Mouse (Mus musculus): Measurements from ENCODE around the gene Esrp2.
A peak's percentile ranks its signal among the peaks of the same experiment; 100 is the strongest.

Esrp2 gene

DNA sequence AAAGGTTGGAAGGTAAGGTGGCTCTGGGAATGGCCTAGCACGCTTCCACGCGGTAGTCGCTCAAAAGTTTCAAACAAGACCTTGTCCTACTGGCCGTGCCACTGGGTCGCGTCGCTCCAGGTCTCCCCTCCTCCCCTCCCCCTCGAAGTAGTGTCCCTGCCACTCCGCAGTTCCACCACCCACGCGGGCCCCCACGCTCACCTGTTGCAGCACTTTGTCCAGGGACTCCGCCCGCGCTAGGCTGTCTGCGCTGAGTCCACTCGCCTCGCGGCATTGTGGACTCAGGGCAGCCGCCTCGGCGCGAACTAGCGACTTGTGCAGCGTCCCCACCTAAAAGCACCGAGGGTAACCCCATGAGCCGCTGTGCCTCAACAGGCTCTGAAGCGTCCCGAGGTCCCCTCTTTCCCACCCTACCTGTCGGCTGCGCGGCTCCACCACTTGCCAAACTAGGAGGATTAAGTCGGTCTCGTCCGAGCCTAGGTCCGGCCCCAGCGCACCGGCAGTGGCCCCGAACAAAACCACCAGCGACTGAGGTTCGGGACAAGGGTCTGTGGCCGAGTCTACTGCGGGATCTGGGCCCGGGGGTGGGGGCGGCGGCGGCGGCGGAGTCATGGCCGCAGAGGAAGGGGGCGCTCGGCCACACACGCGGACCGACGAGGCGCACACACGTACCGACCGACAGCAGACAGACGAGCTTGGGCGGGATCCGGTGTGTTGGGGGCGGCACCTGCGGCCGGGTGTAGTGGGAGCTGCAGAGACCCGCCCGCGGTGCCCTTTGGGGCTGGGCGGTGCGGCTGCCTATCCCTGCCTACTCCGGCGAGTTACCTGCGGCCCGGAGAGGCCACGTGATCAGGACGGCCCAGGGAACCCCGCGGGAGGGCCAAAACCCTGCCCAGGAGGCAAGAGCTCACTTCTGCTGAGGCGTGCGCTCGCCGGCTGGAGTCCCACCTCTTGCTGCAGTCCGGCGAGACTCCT lies at the start of gene Esrp2:
Gene Esrp2 (minus strand): TSS at position 819 of the 975 bp plus-strand sequence.
- peak; percentile 61 for DNase-seq (ENCODE audit: low spot score)

- no peak for DNase-seq (ENCODE audit: low spot score)
These were observed 49.6 kb upstream of the Esrp2 start for GRCm38 (mm10) chr8:106186394-106186793.

DNA sequence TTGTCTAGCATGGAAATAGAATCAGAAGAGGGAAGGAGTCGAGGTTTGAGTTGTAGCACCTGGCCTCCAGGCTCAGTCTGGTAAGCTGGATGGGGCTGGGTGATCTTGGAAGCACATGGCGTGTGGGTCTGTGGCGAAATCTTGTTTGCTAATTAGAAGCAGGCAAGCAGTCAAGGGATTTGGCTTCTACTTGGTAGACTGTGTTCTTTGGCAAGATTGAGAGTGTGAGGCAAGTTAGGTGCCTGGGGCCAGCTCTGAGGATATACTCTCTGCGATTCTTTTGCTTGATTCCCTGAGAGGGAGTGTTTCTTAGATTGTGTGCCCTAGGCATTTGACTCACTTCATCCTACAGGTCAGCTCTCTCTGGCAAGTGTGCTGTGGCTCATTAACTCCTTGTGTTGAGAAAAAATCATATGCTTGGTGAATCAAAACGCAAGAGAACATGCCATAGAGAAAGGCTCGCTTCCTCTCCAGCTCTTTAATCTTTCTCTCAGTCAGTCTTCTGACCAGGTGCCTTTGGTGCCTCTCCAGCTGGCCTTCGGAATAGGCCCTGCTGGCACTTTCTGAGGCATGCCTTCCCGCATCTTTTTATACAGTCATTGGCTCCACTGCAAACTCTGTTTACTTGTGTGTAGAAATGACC lies 49.0 kb upstream of the Esrp2 start:
- no peak for DNase-seq (ENCODE audit: low spot score)

DNA sequence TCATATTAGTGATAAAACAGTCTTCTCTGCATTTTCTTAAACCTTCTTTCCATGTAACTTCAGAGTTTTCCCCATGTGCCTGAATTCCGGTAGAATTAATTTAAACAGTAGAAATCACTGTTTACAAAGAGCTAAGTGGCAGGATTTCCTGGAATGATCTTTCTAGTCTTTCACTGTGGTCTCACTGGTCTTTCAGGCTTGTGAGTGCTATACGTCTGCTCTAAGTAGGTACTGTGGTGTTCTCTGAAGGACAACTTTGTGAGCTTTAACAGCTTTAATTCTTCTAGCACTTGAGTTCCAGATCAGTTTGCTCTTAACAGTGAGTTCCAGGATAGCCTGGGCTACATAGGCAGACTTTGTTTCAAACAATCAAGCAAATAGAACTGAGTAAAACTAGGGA lies 41.7 kb upstream of the Esrp2 start:
- no peak for DNase-seq (ENCODE audit: low spot score)

GRCm38 (mm10) chr8:106177594-106177993 lies 40.8 kb upstream of the Esrp2 start:
- DNase-seq (ENCODE audit: low spot score), result no peak

GRCm38 (mm10) chr8:106176891-106177290 lies 40.1 kb upstream of the Esrp2 start:
- DNase-seq (ENCODE audit: low spot score), result no peak

DNA sequence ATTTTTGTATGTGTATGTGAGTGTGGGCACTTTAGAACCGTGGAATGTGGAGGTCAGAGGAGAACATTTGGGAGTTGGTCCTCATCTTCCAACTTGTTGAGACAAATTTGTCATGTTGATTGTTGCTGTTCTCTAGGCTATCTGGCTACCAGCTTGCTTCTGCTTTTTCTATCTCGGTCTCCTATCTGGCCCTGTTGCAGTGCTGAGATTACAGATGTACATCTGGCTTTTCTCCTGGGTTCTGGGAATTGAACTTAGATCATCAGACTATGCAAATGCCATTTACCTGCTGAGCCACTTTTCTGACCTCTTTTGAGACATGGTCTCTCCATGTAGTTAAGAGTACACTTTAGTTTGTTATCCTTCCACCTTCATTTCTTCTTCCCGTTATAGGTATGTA lies 36.8 kb upstream of the Esrp2 start:
- no peak for DNase-seq (ENCODE audit: low spot score)

GRCm38 (mm10) chr8:106169934-106170480 lies 33.2 kb upstream of the Esrp2 start:
- DNase-seq (ENCODE audit: low spot score), result no peak

DNA sequence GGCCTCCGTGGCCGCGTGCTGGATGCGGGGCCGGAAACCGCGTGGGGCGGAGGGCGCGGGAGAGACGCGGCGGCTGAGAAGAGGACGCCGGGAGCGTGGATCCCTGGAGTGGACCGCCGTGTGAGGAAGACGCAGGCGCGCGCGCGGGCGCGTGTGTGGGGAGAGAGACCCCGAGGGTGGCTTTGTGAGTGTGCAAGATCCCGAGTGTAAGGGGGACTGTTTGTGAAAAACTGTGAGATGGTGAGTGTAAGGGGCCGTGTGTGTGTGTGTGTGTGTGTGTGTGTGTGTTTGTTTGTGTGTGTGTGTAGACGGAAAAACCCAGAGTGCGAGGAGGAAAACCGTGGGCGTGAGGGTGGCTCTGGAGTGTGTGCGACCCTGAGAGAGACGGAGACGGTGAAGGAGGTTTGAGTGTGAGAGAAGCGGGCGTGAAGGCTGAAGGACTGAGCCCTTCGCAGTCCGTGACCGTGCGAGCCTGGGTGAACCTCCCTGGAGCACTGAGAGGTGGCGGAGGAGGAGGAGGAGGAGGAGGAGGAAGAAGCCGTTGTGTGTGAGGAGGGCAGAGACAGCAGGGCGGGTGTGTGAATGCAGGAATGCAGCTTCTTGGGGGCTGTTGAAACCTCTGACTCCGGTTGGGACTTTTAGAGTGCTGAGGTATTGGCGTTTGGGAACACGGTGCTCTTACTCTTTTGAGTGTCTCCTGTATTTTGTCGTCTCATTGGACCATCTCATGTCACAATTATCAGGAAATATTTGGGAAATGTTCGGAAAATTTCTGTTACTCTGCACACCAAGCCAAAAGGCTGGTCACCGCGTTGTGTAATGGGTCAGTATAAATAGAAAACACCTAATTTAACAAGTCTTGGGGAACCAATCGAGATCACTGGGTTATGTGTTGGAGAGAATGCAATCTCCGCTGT lies 32.5 kb upstream of the Esrp2 start:
- peak; percentile 47 for DNase-seq (ENCODE audit: low spot score)

GRCm38 (mm10) chr8:106168356-106169016 lies 31.7 kb upstream of the Esrp2 start, which contains the start of gene Slc7a6:
Slc7a6 (plus strand) TSS chr8:106168857.
- peak; percentile 92 for DNase-seq (ENCODE audit: low spot score)

DNA sequence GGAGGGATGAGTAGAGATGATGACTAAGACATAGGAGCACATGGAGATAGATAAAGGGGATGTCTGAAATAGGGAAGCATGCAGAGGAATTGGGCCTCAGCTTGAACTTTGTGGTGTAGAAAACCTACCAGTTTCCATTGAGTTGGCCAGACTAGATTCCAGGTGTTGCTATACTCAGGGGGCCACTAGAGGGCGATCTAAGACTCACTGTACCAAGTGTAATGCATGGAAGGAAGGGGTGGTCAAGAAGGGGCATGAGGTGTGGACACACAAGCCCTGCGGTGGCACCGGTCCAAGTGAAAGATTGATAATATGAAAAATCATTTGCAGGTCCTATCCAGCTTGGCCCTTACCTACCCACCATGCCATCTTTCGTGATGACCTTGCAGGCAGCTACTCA lies 28.7 kb upstream of the Esrp2 start:
- DNase-seq (ENCODE audit: low spot score), result peak; percentile 77

DNA sequence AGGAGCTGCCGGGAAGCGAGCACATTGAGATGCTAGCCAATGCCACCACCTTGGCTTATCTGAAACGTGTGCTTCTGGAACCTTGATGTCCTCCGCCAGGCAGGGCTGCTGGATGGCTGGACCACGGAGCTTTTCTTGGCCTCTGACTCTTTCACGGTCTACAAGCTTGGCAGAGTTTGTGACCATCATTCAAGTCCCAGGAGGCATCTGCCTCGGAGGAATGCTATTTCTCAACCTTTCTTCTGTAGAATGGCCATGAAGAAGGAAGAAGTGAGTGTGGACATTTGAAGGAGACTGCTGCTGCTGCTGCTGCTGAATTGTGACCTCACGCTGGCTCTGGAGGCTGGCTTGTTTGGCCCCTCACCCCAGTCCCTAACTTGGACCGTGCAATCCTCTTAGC lies 26.5 kb upstream of the Esrp2 start:
- DNase-seq (ENCODE audit: low spot score), result no peak

DNA sequence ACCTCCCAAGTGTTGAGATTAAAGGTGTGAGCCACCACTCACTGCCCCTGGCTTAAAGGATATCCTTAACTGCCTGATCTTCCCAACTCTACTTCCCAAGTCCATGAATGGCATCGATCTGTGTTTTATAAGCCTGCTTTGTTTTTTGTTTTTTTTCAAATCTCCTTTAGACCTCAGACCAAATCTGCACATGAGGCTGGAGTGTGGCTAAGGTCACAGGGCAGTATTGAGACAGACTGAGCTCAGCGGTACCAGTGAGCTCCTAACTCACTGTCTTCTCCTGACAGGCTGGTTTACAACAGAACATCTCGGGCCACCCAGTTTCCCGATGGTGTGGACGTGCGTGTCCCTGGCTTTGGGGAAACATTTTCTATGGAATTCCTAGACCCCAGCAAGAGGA lies 23.1 kb upstream of the Esrp2 start:
- no peak for DNase-seq (ENCODE audit: low spot score)

- no peak for DNase-seq (ENCODE audit: low spot score)
These were observed 21.6 kb upstream of the Esrp2 start for GRCm38 (mm10) chr8:106158381-106158780.

DNA sequence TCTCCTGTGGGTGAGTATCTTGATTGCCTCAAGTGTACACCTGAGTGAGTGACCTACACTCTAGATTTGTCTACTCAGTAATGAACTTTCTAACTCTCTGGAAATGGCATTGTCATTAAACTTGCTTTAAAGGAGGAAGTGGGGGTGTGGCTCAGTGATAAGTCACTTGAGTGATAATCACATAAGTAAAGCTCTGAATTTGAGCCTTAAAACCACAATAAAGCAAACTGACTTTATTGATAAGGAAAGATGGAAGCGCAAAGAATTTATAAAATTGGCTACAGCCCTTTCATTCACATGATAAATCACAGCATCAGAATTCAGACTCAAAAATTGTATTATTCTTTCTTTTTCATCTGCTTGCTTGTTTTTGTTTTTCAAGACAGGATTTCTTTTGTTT lies 20.6 kb upstream of the Esrp2 start:
- DNase-seq (ENCODE audit: low spot score), result no peak

GRCm38 (mm10) chr8:106152876-106153275 lies 16.1 kb upstream of the Esrp2 start:
- no peak for DNase-seq (ENCODE audit: low spot score)

GRCm38 (mm10) chr8:106151041-106151440 lies 14.3 kb upstream of the Esrp2 start:
- no peak for DNase-seq (ENCODE audit: low spot score)

DNA sequence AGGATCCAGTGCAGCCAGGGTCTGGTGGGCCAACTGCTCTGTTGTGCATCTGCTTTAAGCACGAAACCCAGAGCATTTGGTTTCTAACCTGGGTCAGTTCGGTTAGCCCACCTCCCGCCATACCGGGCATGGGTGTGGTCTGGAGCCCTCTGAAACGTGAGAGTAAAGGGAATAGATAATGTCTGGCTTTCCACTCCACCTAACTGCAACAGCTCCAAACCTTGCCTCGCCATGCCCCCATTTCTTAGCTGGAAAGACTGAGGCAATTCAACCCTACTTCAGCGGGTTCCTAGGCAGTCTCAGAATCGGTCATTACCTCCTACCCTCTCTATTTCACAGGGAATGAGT lies 13.9 kb upstream of the Esrp2 start:
- DNase-seq (ENCODE audit: low spot score), result no peak

DNA sequence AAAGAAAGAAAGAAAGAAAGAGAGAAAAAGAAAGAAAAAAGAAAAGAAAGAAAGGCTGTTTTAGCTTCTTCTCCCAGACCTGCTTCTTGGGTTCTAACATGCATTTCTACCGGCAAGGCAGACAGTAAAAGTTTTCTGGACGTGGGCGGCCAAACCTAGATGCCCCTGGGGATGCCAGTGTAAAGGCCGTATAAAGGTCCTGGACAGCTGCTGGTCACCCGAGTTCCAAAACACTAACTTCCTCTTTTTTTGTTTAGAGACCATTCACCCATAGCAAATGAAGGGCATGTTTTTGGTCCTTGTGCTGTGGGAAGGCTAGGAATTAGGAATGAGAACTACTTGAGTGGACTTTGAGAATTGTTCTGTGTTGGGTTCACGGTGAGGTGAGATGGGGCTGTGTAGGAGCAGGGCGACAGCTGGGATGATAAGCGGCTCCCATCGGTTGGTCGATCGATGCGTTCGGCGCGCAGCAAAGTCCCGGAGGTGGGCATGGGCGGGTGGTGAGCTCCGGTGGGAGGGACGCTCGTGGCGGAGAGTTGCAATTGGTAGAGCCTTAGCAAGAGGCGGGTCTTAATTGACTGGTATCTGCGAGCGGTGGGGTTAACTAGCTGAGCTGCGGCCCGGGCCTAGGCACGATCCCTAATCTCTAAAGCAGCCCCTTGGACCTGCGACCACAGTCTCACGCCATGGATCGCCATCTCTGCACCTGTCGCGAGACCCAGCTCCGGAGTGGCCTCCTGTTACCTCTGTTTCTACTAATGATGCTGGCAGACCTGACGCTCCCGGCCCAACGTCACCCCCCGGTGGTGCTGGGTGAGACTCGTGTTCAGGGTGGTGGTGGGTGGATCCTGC lies 13.3 kb upstream of the Esrp2 start, which contains the start of gene Pla2g15:
Gene Pla2g15 (plus strand): TSS at position 599 of the 852 bp plus-strand sequence.
- peak; percentile 82 for DNase-seq (ENCODE audit: low spot score)

- no peak for DNase-seq (ENCODE audit: low spot score)
These were observed 12.3 kb upstream of the Esrp2 start for GRCm38 (mm10) chr8:106149025-106149424.
